8 mouse cellular contexts compared by ENCODE assay signal in the genomic region with DNA sequence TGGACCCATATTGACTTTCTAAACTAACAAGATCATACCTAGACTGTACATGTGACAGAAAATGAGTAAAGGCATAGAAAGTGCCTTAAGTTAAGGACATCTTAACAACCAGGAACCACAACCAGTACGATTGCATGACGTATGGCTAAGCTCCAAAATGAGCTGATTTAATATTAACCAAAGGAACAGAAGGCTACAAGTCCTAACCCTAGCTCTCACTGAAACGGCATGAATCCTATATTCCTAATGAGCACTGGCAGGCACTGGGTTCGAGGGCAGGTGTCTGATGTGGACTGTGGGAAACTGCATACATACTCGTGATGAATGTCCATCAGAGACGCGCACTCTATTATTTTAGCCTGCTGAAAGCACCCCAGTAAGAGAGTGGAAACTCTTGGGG. TPM values are rescaled to one million over a fixed set of nuclear protein-coding genes. Genes with fewer than 3 reads are reported as not detected.
DNase-seq lines count a peak whose midpoint lies in the region; ATAC-seq and TF ChIP-seq lines count a peak whose summit lies in the region.

No protein-coding gene starts in this region.

- peak overlapping the region; percentile 91 for H3K4me2 ChIP-seq in forebrain, embryonic 15.5 days (replicated peaks)
- H3K4me2 ChIP-seq in liver, embryonic 12.5 days: peak overlapping the region; percentile 76

- H3K79me2 ChIP-seq in C2C12 (ENCODE audit: control insufficient read depth, insufficient read depth): peaks cover 80% of the 10 kb centered on the region

- H3K4me1 ChIP-seq in forebrain, embryonic 15.5 days: peaks cover 32% of the 10 kb centered on the region
- peaks cover 67% of the 10 kb centered on the region for H3K4me1 ChIP-seq in liver, embryonic 12.5 days

- peaks cover 67% of the 10 kb centered on the region for H3K79me3 ChIP-seq in C2C12 (ENCODE audit: low read depth)

- DNase-seq in cerebellum, adult 9-11 months: peak; percentile 23
- DNase-seq in cerebellum, postnatal 36 days: no peak
- DNase-seq in gastrocnemius, adult 8-10 months (ENCODE audit: low spot score in 2 of 2): no peak
- DNase-seq in left cerebral cortex, adult 9 months (ENCODE audit: low spot score in 2 of 2): no peak

- 34% methylated on average over 7 of the region's 7 CpGs for WGBS in forebrain, embryonic 15.5 days
- WGBS in liver, embryonic 12.5 days (ENCODE audit: insufficient replicate concordance): 18% methylated on average over 7 of the region's 7 CpGs

- TF ChIP-seq CTCF in C2C12 (IDR thresholded peaks at IDR 0.05; ENCODE audit: control insufficient read depth, insufficient read depth, insufficient read length): no peak

- peaks cover 4% of the 10 kb centered on the region for H3K36me3 ChIP-seq in C2C12 (ENCODE audit: control insufficient read depth, insufficient read depth)
- H3K36me3 ChIP-seq in forebrain, embryonic 15.5 days: no peaks in the 10 kb centered on the region
- peaks cover 10% of the 10 kb centered on the region for H3K36me3 ChIP-seq in liver, embryonic 12.5 days

- H3K9ac ChIP-seq in forebrain, embryonic 15.5 days (replicated peaks): peak overlapping the region; percentile 73
- peak overlapping the region; percentile 98 for H3K9ac ChIP-seq in liver, embryonic 12.5 days

- peak overlapping the region; percentile 37 for H3ac ChIP-seq in C2C12 (ENCODE audit: control insufficient read depth, insufficient read length, low read depth)

- H3K4me3 ChIP-seq in C2C12 (ENCODE audit: insufficient read depth, poor library complexity, severe bottlenecking): peak overlapping the region; percentile 78
- peak overlapping the region; percentile 73 for H3K4me3 ChIP-seq in forebrain, embryonic 15.5 days
- peak overlapping the region; percentile 96 for H3K4me3 ChIP-seq in liver, embryonic 12.5 days

- H3K27ac ChIP-seq in forebrain, embryonic 15.5 days (replicated peaks): no peak overlapping the region
- peak overlapping the region; percentile 94 for H3K27ac ChIP-seq in liver, embryonic 12.5 days

- no peaks in the 10 kb centered on the region for H3K9me3 ChIP-seq in forebrain, embryonic 15.5 days
- H3K9me3 ChIP-seq in liver, embryonic 12.5 days (replicated peaks): no peaks in the 10 kb centered on the region

- no peak for ATAC-seq in forebrain, embryonic 15.5 days (replicated peaks)
- 0 out of 2 replicates have a peak, but pooled peaks have one; percentile 1 for ATAC-seq in liver, embryonic 12.5 days
- no peak for ATAC-seq in megakaryocyte-erythroid progenitor cell, adult 5-6 weeks (replicated peaks; ENCODE audit: low FRiP score, low TSS enrichment, poor library complexity, severe bottlenecking)

- no peaks in the 10 kb centered on the region for H3K27me3 ChIP-seq in C2C12 (ENCODE audit: control insufficient read depth, insufficient read depth, insufficient read length)
- H3K27me3 ChIP-seq in forebrain, embryonic 15.5 days: no peaks in the 10 kb centered on the region
- H3K27me3 ChIP-seq in liver, embryonic 12.5 days (replicated peaks): no peaks in the 10 kb centered on the region

TF ChIP-seq in C2C12, 6 proteins besides CTCF, POLR2A, EP300 and RAD21:
- TF ChIP-seq MYOG (IDR thresholded peaks at IDR 0.05; ENCODE audit: control insufficient read depth, extremely low read depth, insufficient read length) (no peak), MAX (IDR thresholded peaks at IDR 0.05) (no peak), USF1 (IDR thresholded peaks at IDR 0.05; ENCODE audit: low read depth) (no peak), CEBPB (IDR thresholded peaks at IDR 0.05; ENCODE audit: low read depth) (no peak)

RNA-seq across cellular contexts. Expression of a gene that starts 5.9 kb away (rescaled TPM):
- 13.2 TPM for polyA plus RNA-seq in C2C12 (2012; fragmentation: generic; extraction: Trizol)
- 115 and 118 TPM in 2 replicates for polyA plus RNA-seq in forebrain, embryonic 15.5 days (2015; fragmentation: Nextera tagmentation; extraction: Ambion mirVana)
- polyA plus RNA-seq in liver, embryonic 12.5 days (2016; fragmentation: Nextera tagmentation; extraction: Ambion mirVana): 92.7 and 96.5 TPM in 2 replicates
- total RNA-seq in megakaryocyte-erythroid progenitor cell, adult 5-6 weeks (2014; fragmentation: Nextera tagmentation): 71.7 and 71.9 TPM in 2 replicates
- total RNA-seq in megakaryocyte-erythroid progenitor cell, adult 5-6 weeks (2017): 259 and 282 TPM in 2 replicates
- total RNA-seq in gastrocnemius, adult 8-10 months (2022): 10 to 100 TPM; 83.7 to 88.8 (median 84.8) TPM
